In the genomic region with DNA sequence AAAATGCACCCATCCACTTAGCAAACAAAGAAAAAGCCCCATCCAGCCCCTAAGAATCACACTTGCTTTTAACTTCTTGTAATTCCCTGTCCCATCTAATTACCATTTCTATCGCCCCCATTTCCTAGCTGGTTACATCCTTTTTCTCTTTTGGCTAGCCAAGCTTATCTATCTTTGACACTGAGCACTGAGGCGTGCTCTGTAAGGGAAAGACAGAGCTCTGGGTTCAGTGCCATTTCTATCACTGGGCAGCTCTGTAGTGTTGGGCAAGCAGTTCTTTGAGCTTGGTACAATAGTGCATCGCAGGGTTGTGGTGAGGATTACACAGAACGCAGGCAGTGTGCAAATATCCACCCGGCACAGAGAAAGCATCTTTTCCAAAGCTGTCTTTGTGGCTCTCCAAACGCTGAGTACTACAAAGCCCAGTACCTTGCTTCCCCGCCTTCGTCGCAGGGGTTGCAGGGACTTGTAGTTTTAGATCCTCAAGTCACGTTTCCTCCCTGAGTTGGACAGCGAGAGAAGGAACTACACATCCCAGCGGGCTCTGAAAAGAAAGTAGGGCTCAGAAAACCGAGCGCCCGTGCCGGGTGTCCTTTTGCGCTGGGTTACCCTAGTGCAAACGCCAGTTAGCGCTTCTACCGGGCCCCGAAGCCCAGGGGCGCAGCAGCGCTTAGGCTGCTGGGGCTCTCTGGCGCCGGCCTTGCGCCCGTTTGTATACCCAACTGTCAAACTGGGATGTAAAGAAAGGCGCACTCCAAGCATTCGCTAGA, we compare ENCODE assay signal across 8 mouse cellular contexts. TPM values are rescaled to one million over a fixed set of nuclear protein-coding genes. Genes with fewer than 3 reads are reported as not detected.
A peak's percentile ranks its signal among the peaks of the same experiment; 100 is the strongest.
DNase-seq lines count a peak whose midpoint lies in the region; ATAC-seq lines count a peak whose summit lies in the region.

No protein-coding gene starts in this region.

- under 1% methylated on average over 29 of the region's 29 CpGs for WGBS in heart, embryonic 14.5 days
- under 1% methylated on average over 29 of the region's 29 CpGs for WGBS in liver, embryonic 13.5 days (ENCODE audit: insufficient replicate concordance)
- under 1% methylated on average over 29 of the region's 29 CpGs for WGBS in stomach, embryonic 16.5 days

- peak overlapping the region; percentile 69 to 88 for H3K27ac ChIP-seq in heart, embryonic 14.5 days (replicated peaks in 1 of 2; ENCODE audit: control insufficient read depth in 1 of 2, insufficient read depth in 1 of 2, low read depth in 2 of 2, low read length in 2 of 2)
- H3K27ac ChIP-seq in liver, embryonic 13.5 days = peak overlapping the region; percentile 98
- H3K27ac ChIP-seq in stomach, embryonic 16.5 days (ENCODE audit: low read length) = peak overlapping the region; percentile 80

- ATAC-seq in CD4-positive, CD25-positive, alpha-beta regulatory T cell, adult 4 months = peak; percentile 89
- peak; percentile 80 for ATAC-seq in heart, embryonic 14.5 days (ENCODE audit: insufficient number of reproducible peaks, insufficient read depth, low FRiP score, low read depth)
- peak; percentile 78 for ATAC-seq in liver, embryonic 13.5 days (ENCODE audit: low read depth)
- peak; percentile 84 for ATAC-seq in stomach, embryonic 16.5 days (ENCODE audit: insufficient read depth, low FRiP score)

- H3K4me1 ChIP-seq in heart, embryonic 14.5 days (ENCODE audit: control insufficient read depth in 2 of 2, insufficient read depth in 2 of 2, low read length in 2 of 2) = peaks cover 4 to 6% of the 10 kb centered on the region in 2 experiments; a peak in 2 of 4 replicates
- peaks cover 59% of the 10 kb centered on the region for H3K4me1 ChIP-seq in liver, embryonic 13.5 days (replicated peaks)
- no peaks in the 10 kb centered on the region for H3K4me1 ChIP-seq in stomach, embryonic 16.5 days (ENCODE audit: control insufficient read depth, insufficient read depth, low read length)

- H3K4me3 ChIP-seq in heart, embryonic 14.5 days (ENCODE audit: control insufficient read depth in 1 of 2, insufficient read depth in 1 of 2, low read depth in 1 of 2, low read length in 2 of 2) = peak overlapping the region; percentile 70 to 75
- H3K4me3 ChIP-seq in liver, embryonic 13.5 days (replicated peaks) = peak overlapping the region; percentile 98
- H3K4me3 ChIP-seq in stomach, embryonic 16.5 days (replicated peaks; ENCODE audit: low read length) = peak overlapping the region; percentile 69

- H3K9ac ChIP-seq in heart, embryonic 14.5 days (ENCODE audit: low read length) = peak overlapping the region; percentile 77
- H3K9ac ChIP-seq in liver, embryonic 13.5 days = peak overlapping the region; percentile 99
- H3K9ac ChIP-seq in stomach, embryonic 16.5 days (ENCODE audit: low read length) = peak overlapping the region; percentile 74

- H3K9me3 ChIP-seq in heart, embryonic 14.5 days (ENCODE audit: control insufficient read depth, low read length) = no peaks in the 10 kb centered on the region
- H3K9me3 ChIP-seq in liver, embryonic 13.5 days (replicated peaks) = no peaks in the 10 kb centered on the region
- H3K9me3 ChIP-seq in stomach, embryonic 16.5 days (replicated peaks; ENCODE audit: control insufficient read depth, low read length) = no peaks in the 10 kb centered on the region

- peak; percentile 84 for DNase-seq in c-Kit-negative CD71-positive TER-119-positive erythroid progenitor cells, embryonic 14.5 days (ENCODE audit: low read depth, low spot score)
- peak; percentile 87 for DNase-seq in fibroblast of lung, adult 2 months (ENCODE audit: low read depth)
- DNase-seq in kidney, postnatal 14 days = peak; percentile 94
- peak; percentile 85 for DNase-seq in liver, embryonic 13.5 days
- peak; percentile 85 for DNase-seq in neural tube, embryonic 10.5 days (ENCODE audit: extremely low spot score, low spot score)

- peak overlapping the region; percentile 100 for H3K4me2 ChIP-seq in heart, embryonic 14.5 days (ENCODE audit: low read length)
- H3K4me2 ChIP-seq in liver, embryonic 13.5 days = peak overlapping the region; percentile 98
- peak overlapping the region; percentile 96 for H3K4me2 ChIP-seq in stomach, embryonic 16.5 days (ENCODE audit: low read depth, low read length)

- peaks cover 21% of the 10 kb centered on the region; the same call in 1 of the 2 replicates for H3K27me3 ChIP-seq in heart, embryonic 14.5 days (ENCODE audit: control insufficient read depth, insufficient read depth, low read length)
- no peaks in the 10 kb centered on the region for H3K27me3 ChIP-seq in liver, embryonic 13.5 days
- no peaks in the 10 kb centered on the region; the same call in 1 of the 2 replicates for H3K27me3 ChIP-seq in stomach, embryonic 16.5 days (ENCODE audit: control insufficient read depth, insufficient read depth, low read length)

- H3K36me3 ChIP-seq in heart, embryonic 14.5 days (ENCODE audit: control insufficient read depth, insufficient read depth, low read length) = no peaks in the 10 kb centered on the region
- peaks cover 14% of the 10 kb centered on the region for H3K36me3 ChIP-seq in liver, embryonic 13.5 days
- no peaks in the 10 kb centered on the region for H3K36me3 ChIP-seq in stomach, embryonic 16.5 days (ENCODE audit: control insufficient read depth, insufficient read depth, low read length)

RNA-seq across cellular contexts. Expression of gene Zdhhc14, which starts 1.1 kb away (rescaled TPM):
- polyA plus RNA-seq in CD4-positive, CD25-positive, alpha-beta regulatory T cell, adult 4 months (2017; shearing (Covaris generic)) = under 1 TPM in 1 of 2 experiments, not detected in 1; 0.19 TPM
- 1.2 and 1.5 TPM in 2 replicates for polyA plus RNA-seq in heart, embryonic 14.5 days (2014; fragmentation: Nextera tagmentation; extraction: Ambion mirVana)
- polyA plus RNA-seq in liver, embryonic 13.5 days (2015; fragmentation: Nextera tagmentation; extraction: Ambion mirVana) = 4.7 and 6.0 TPM in 2 replicates
- 0.99 TPM in 2 replicates for polyA plus RNA-seq in stomach, embryonic 16.5 days (2015; fragmentation: Nextera tagmentation; extraction: Ambion mirVana)

RNA-seq across cellular contexts. Expression of gene Tmem242, which starts 51.2 kb away (rescaled TPM):
- polyA plus RNA-seq in CD4-positive, CD25-positive, alpha-beta regulatory T cell, adult 4 months (2017; shearing (Covaris generic)) = 10 to 100 TPM; 44.8 to 56.7 TPM
- 108 and 141 TPM in 2 replicates for polyA plus RNA-seq in heart, embryonic 14.5 days (2014; fragmentation: Nextera tagmentation; extraction: Ambion mirVana)
- polyA plus RNA-seq in liver, embryonic 13.5 days (2015; fragmentation: Nextera tagmentation; extraction: Ambion mirVana) = 54.1 and 55.9 TPM in 2 replicates
- 111 and 130 TPM in 2 replicates for polyA plus RNA-seq in stomach, embryonic 16.5 days (2015; fragmentation: Nextera tagmentation; extraction: Ambion mirVana)

Comparison
In these comparisons a context has a peak if more than half of its experiments do, and no peak if none do; other contexts are left out.
1. Peak in every context shown above with its lines: DNase-seq, ATAC-seq, H3K4me3 ChIP-seq and H3K27ac ChIP-seq.